Mouse (Mus musculus): ENCODE data around the gene Hspb8. TPM values are rescaled to one million over a fixed set of nuclear protein-coding genes. Genes with fewer than 3 reads are reported as not detected.

The Hspb8 gene
- total and polyA plus RNA-seq, 2 experiments from 2014 or later, result 10.0 to 17.9 TPM

GRCm38 (mm10) chr5:116421791-116422481, 728 bp downstream of the Hspb8 start:
- no peaks in the 10 kb centered on the region for H3K27me3 ChIP-seq (ENCODE audit: insufficient read depth, low read length)
- peaks cover 13% of the 10 kb centered on the region; the same call in 1 of the 2 replicates for H3K4me1 ChIP-seq (ENCODE audit: insufficient read depth, low read length)
- no peak for TF ChIP-seq CTCF (IDR thresholded peaks at IDR 0.05; ENCODE audit: low read depth)
- peak overlapping the region; percentile 34; the same call in 1 of the 2 replicates for H3K9ac ChIP-seq (replicated peaks; ENCODE audit: low read length)
- H3K9me3 ChIP-seq (ENCODE audit: low read length), result no peaks in the 10 kb centered on the region
- peak overlapping the region; percentile 20 for H3K4me3 ChIP-seq (ENCODE audit: low read length)
- 52% methylated on average over 22 of the region's 22 CpGs for WGBS
- DNase-seq (ENCODE audit: low spot score), result no peak
- no peak; the same call in 1 of the 2 replicates for ATAC-seq
- peak overlapping the region; percentile 11 for H3K27ac ChIP-seq
- H3K36me3 ChIP-seq (ENCODE audit: insufficient read depth, low read length), result no peaks in the 10 kb centered on the region
- peak overlapping the region; percentile 43 for H3K4me2 ChIP-seq (ENCODE audit: low read depth, low read length)

GRCm38 (mm10) chr5:116420759-116421225, 1.9 kb downstream of the Hspb8 start:
- WGBS, result 13% methylated on average over 6 of the region's 6 CpGs
- Histone ChIP-seq H3K36me3 (ENCODE audit: insufficient read depth, low read length) (no peaks in the 10 kb centered on the region), H3K27ac (peak overlapping the region; percentile 45), H3K9ac (replicated peaks; ENCODE audit: low read length) (no peak overlapping the region), H3K9me3 (ENCODE audit: low read length) (no peaks in the 10 kb centered on the region), H3K27me3 (ENCODE audit: insufficient read depth, low read length) (no peaks in the 10 kb centered on the region), H3K4me3 (ENCODE audit: low read length) (no peak overlapping the region), H3K4me2 (ENCODE audit: low read depth, low read length) (0 out of 2 replicates have a peak overlapping the region, but pooled peaks have one; percentile 13), H3K4me1 (ENCODE audit: insufficient read depth, low read length) (peaks cover 15% of the 10 kb centered on the region; the same call in 1 of the 2 replicates)
- no peak for TF ChIP-seq CTCF (IDR thresholded peaks at IDR 0.05; ENCODE audit: low read depth)
- ATAC-seq, result peak; percentile 61; the same call in 1 of the 2 replicates
- peak; percentile 52 for DNase-seq (ENCODE audit: low spot score)

GRCm38 (mm10) chr5:116420213-116420612, 2.5 kb downstream of the Hspb8 start:
- WGBS, result 100% methylated on average over 1 of the region's 1 CpGs
- H3K4me3 ChIP-seq (ENCODE audit: low read length), result no peak overlapping the region
- H3K9me3 ChIP-seq (ENCODE audit: low read length), result no peaks in the 10 kb centered on the region
- H3K4me1 ChIP-seq (ENCODE audit: insufficient read depth, low read length), result peaks cover 18% of the 10 kb centered on the region; the same call in 1 of the 2 replicates
- peak overlapping the region; percentile 45; the same call in 1 of the 2 replicates for H3K27ac ChIP-seq
- no peaks in the 10 kb centered on the region for H3K27me3 ChIP-seq (ENCODE audit: insufficient read depth, low read length)
- no peak for DNase-seq (ENCODE audit: low spot score)
- no peak for TF ChIP-seq CTCF (IDR thresholded peaks at IDR 0.05; ENCODE audit: low read depth)
- no peak for ATAC-seq
- no peak overlapping the region for H3K9ac ChIP-seq (replicated peaks; ENCODE audit: low read length)
- no peaks in the 10 kb centered on the region for H3K36me3 ChIP-seq (ENCODE audit: insufficient read depth, low read length)
- 0 out of 2 replicates have a peak overlapping the region, but pooled peaks have one; percentile 13 for H3K4me2 ChIP-seq (ENCODE audit: low read depth, low read length)

- Histone ChIP-seq H3K4me3 (ENCODE audit: low read length) (no peak overlapping the region), H3K4me2 (ENCODE audit: low read depth, low read length) (no peak overlapping the region), H3K27ac (no peak overlapping the region), H3K9me3 (ENCODE audit: low read length) (no peaks in the 10 kb centered on the region), H3K4me1 (ENCODE audit: insufficient read depth, low read length) (peaks cover 18% of the 10 kb centered on the region; the same call in 1 of the 2 replicates), H3K9ac (replicated peaks; ENCODE audit: low read length) (no peak overlapping the region), H3K27me3 (ENCODE audit: insufficient read depth, low read length) (no peaks in the 10 kb centered on the region), H3K36me3 (ENCODE audit: insufficient read depth, low read length) (no peaks in the 10 kb centered on the region)
- ATAC-seq (no peak), DNase-seq (ENCODE audit: low spot score) (no peak)
- 42% methylated on average over 6 of the region's 6 CpGs for WGBS
- no peak for TF ChIP-seq CTCF (IDR thresholded peaks at IDR 0.05; ENCODE audit: low read depth)
Measured at GRCm38 (mm10) chr5:116419322-116420045, 3.2 kb downstream of the Hspb8 start.

DNA sequence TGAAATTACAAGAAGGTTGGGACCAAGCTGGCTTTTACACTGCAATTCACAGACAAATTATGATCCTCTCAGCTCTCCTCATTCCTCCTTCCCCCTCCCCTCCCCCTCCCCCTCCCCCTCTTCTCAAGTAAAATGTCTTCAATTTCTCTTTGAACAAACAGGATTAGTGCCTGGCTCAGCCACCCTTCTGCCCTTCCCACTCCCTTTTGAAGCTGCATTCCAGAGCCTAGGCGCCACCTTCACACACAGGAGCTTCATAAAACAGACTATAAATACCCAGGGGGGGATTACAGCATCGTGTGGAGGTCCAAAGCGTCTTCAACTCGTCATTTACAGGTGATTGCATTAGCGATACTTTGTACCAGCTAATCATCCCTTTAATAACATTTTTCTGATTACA, 6.5 kb downstream of the Hspb8 start:
- ATAC-seq (no peak), DNase-seq (ENCODE audit: low spot score) (no peak)
- 30% methylated on average over 5 of the region's 5 CpGs for WGBS
- Histone ChIP-seq H3K4me3 (ENCODE audit: low read length) (no peak overlapping the region), H3K9me3 (ENCODE audit: low read length) (no peaks in the 10 kb centered on the region), H3K27ac (no peak overlapping the region), H3K4me1 (ENCODE audit: insufficient read depth, low read length) (0 out of 2 replicates have a peak, but pooled peaks cover 5% of the 10 kb centered on the region), H3K27me3 (ENCODE audit: insufficient read depth, low read length) (no peaks in the 10 kb centered on the region), H3K4me2 (ENCODE audit: low read depth, low read length) (no peak overlapping the region), H3K36me3 (ENCODE audit: insufficient read depth, low read length) (no peaks in the 10 kb centered on the region), H3K9ac (replicated peaks; ENCODE audit: low read length) (no peak overlapping the region)
- TF ChIP-seq CTCF (IDR thresholded peaks at IDR 0.05; ENCODE audit: low read depth), result no peak

GRCm38 (mm10) chr5:116409689-116410590, 12.7 kb downstream of the Hspb8 start:
- no peak overlapping the region for H3K9ac ChIP-seq (replicated peaks; ENCODE audit: low read length)
- H3K9me3 ChIP-seq (ENCODE audit: low read length), result no peaks in the 10 kb centered on the region
- peak overlapping the region; percentile 32; the same call in 1 of the 2 replicates for H3K27ac ChIP-seq
- ATAC-seq (no peak), DNase-seq (ENCODE audit: low spot score) (peak; percentile 43)
- no peaks in the 10 kb centered on the region; the same call in 1 of the 2 replicates for H3K4me1 ChIP-seq (ENCODE audit: insufficient read depth, low read length)
- no peaks in the 10 kb centered on the region for H3K27me3 ChIP-seq (ENCODE audit: insufficient read depth, low read length)
- no peak for TF ChIP-seq CTCF (IDR thresholded peaks at IDR 0.05; ENCODE audit: low read depth)
- WGBS, result 8% methylated on average over 16 of the region's 16 CpGs
- no peak overlapping the region for H3K4me3 ChIP-seq (ENCODE audit: low read length)
- no peaks in the 10 kb centered on the region for H3K36me3 ChIP-seq (ENCODE audit: insufficient read depth, low read length)
- peak overlapping the region; percentile 16; the same call in 1 of the 2 replicates for H3K4me2 ChIP-seq (ENCODE audit: low read depth, low read length)

Data from hindbrain, postnatal 0 days (tissue).